Mouse (Mus musculus): ENCODE results near the gene Slco3a1. TPM values are rescaled to one million over a fixed set of nuclear protein-coding genes. Genes with fewer than 3 reads are reported as not detected.

The Slco3a1 gene
- total and polyA plus RNA-seq, 3 experiments: 0.04 to 0.35 TPM; not detected in 1

DNA sequence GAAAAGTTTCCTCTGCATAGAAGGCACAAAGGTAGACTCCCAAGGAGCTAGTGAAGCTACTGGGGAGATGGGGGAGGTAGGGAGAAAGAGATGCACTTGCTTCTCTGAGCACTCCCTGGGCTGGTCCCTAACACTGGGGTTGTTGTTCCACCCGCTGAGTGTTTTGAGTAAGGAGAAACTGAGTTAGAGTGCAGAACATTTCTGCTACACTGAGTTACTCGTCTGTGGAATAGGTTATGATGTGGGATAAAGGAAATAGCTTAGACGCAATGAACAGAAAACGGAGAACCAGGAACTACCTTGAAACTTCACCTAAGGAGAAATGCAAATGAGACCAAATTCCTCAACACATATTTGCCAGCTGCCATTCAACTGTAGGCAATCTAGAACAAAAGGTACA is 155.4 kb downstream of the Slco3a1 start:
- Histone ChIP-seq H3K27me3 (replicated peaks) (no peaks in the 10 kb centered on the region), H3K4me3 (replicated peaks in 1 of 3; ENCODE audit: low read depth in 2 of 3, low read length in 2 of 3, poor library complexity in 1 of 3) (no peak overlapping the region), H3K9me3 (replicated peaks; ENCODE audit: low read length) (peaks cover 5% of the 10 kb centered on the region), H3K27ac (ENCODE audit: insufficient read depth, low read depth) (no peak overlapping the region), H3K79me2 (replicated peaks; ENCODE audit: control insufficient read depth, extremely low read depth, insufficient read depth, poor library complexity, severe bottlenecking) (no peaks in the 10 kb centered on the region), H3K9ac (ENCODE audit: insufficient read depth, low read depth) (no peak overlapping the region), H3K4me1 (ENCODE audit: control insufficient read depth in 1 of 2, insufficient read depth in 2 of 2) (no peaks in the 10 kb centered on the region), H3K4me2 (ENCODE audit: insufficient read depth, low read depth, poor library complexity, severe bottlenecking) (no peak overlapping the region), H3K36me3 (replicated peaks in 1 of 2; ENCODE audit: control insufficient read depth in 1 of 2, insufficient read depth in 1 of 2, low read length in 1 of 2) (no peaks in the 10 kb centered on the region)
- dilution Hi-C loops (cut with MboI; ENCODE audit: extremely low pct_ligation_motif_present, extremely low pct_unique_long_range_greater_than_20kb, low sequenced_read_pairs) (no loop called here), in situ Hi-C loops (cut with MboI; ENCODE audit: low pct_ligation_motif_present, low pct_unique_long_range_greater_than_20kb, low sequenced_read_pairs) (no loop called here)
- no peak for DNase-seq (ENCODE audit: extremely low read depth)
- TF ChIP-seq ZKSCAN1 (IDR thresholded peaks at IDR 0.05; ENCODE audit: borderline replicate concordance, low read depth, low read length) (no peak), RCOR1 (conservative IDR thresholded peaks at IDR 0.05; ENCODE audit: low read depth, low read length) (no peak), MEF2A (IDR thresholded peaks at IDR 0.05; ENCODE audit: borderline replicate concordance, low read depth, low read length) (no peak), USF1 (IDR thresholded peaks at IDR 0.05; ENCODE audit: low read depth, low read length) (no peak), HCFC1 (IDR thresholded peaks at IDR 0.05; ENCODE audit: low read depth, low read length) (no peak), EP300 (IDR thresholded peaks at IDR 0.05; ENCODE audit: low read length) (no peak), NRF1 (IDR thresholded peaks at IDR 0.05; ENCODE audit: low read depth, low read length) (no peak), ZMIZ1 (IDR thresholded peaks at IDR 0.05; ENCODE audit: low read depth, low read length) (no peak), BHLHE40 (IDR thresholded peaks at IDR 0.05; ENCODE audit: low read depth, low read length) (no peak), TCF12 (IDR thresholded peaks at IDR 0.05; ENCODE audit: low read depth, low read length) (no peak), SIN3A (IDR thresholded peaks at IDR 0.05; ENCODE audit: low read length) (no peak)

DNA sequence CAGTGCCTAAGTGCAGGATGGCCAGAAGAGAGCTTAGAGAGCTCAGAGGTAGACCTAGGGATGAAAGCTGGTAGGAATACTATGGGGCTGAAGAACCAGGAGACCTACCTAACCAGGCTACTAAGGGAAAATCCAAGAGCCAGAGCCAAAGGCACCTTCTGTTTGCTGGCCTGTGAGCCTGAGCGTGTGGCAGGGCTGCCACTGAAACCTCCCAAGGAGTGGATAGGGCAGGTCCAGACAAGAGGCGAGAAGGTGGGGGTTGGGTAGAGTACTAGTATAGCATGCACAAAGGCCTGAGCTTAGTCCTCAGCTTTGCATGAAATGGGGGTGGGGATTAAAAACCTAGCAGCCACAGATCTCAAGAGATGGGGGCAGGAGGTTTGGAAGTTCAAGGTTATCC is 156.3 kb downstream of the Slco3a1 start:
- Histone ChIP-seq H3K9me3 (replicated peaks; ENCODE audit: low read length) (peaks cover 5% of the 10 kb centered on the region), H3K9ac (ENCODE audit: insufficient read depth, low read depth) (no peak overlapping the region), H3K36me3 (replicated peaks in 1 of 2; ENCODE audit: control insufficient read depth in 1 of 2, insufficient read depth in 1 of 2, low read length in 1 of 2) (no peaks in the 10 kb centered on the region), H3K27ac (ENCODE audit: insufficient read depth, low read depth) (no peak overlapping the region), H3K4me1 (ENCODE audit: control insufficient read depth in 1 of 2, insufficient read depth in 2 of 2) (no peaks in the 10 kb centered on the region), H3K79me2 (replicated peaks; ENCODE audit: control insufficient read depth, extremely low read depth, insufficient read depth, poor library complexity, severe bottlenecking) (no peaks in the 10 kb centered on the region), H3K4me3 (replicated peaks in 1 of 3; ENCODE audit: low read depth in 2 of 3, low read length in 2 of 3, poor library complexity in 1 of 3) (no peak overlapping the region), H3K27me3 (replicated peaks) (no peaks in the 10 kb centered on the region), H3K4me2 (ENCODE audit: insufficient read depth, low read depth, poor library complexity, severe bottlenecking) (no peak overlapping the region)
- in situ Hi-C loops (cut with MboI; ENCODE audit: low pct_ligation_motif_present, low pct_unique_long_range_greater_than_20kb, low sequenced_read_pairs): no loop called here
- peak; percentile 4 for DNase-seq (ENCODE audit: extremely low read depth)
- dilution Hi-C loops (cut with MboI; ENCODE audit: extremely low pct_ligation_motif_present, extremely low pct_unique_long_range_greater_than_20kb, low sequenced_read_pairs): no loop called here
- no peak for TF ChIP-seq TCF12 (IDR thresholded peaks at IDR 0.05; ENCODE audit: low read depth, low read length)
- TF ChIP-seq MEF2A (IDR thresholded peaks at IDR 0.05; ENCODE audit: borderline replicate concordance, low read depth, low read length): no peak
- TF ChIP-seq CHD2 (IDR thresholded peaks at IDR 0.05; ENCODE audit: low read length): no peak
- TF ChIP-seq ZKSCAN1 (IDR thresholded peaks at IDR 0.05; ENCODE audit: borderline replicate concordance, low read depth, low read length): no peak
- TF ChIP-seq CHD1 (IDR thresholded peaks at IDR 0.05; ENCODE audit: low read depth, low read length): no peak
- TF ChIP-seq MYC (IDR thresholded peaks at IDR 0.05; ENCODE audit: low read depth, low read length): no peak
- no peak for TF ChIP-seq RAD21 (IDR thresholded peaks at IDR 0.05; ENCODE audit: low read depth, low read length)
- no peak for TF ChIP-seq POLR2AphosphoS2 (IDR thresholded peaks at IDR 0.05; ENCODE audit: low read depth, low read length)
- TF ChIP-seq NELFE (IDR thresholded peaks at IDR 0.05; ENCODE audit: low read depth, low read length): no peak
- TF ChIP-seq TBP (conservative IDR thresholded peaks at IDR 0.05; ENCODE audit: low read depth, low read length): no peak
- no peak for TF ChIP-seq JUND (conservative IDR thresholded peaks at IDR 0.05; ENCODE audit: low read depth, low read length)
- no peak for TF ChIP-seq USF2 (conservative IDR thresholded peaks at IDR 0.05; ENCODE audit: low read depth, low read length)
- no peak for TF ChIP-seq POLR2A (IDR thresholded peaks at IDR 0.05; ENCODE audit: low read depth, low read length)
- TF ChIP-seq ZC3H11A (IDR thresholded peaks at IDR 0.05; ENCODE audit: low read depth, low read length): no peak
- TF ChIP-seq KAT2A (IDR thresholded peaks at IDR 0.05; ENCODE audit: insufficient replicate concordance, low read length): no peak
- no peak for TF ChIP-seq GABPA (IDR thresholded peaks at IDR 0.05; ENCODE audit: insufficient replicate concordance, low read depth, low read length)
